Mouse (Mus musculus): ENCODE measurements at regions not wholly inside any gene's neighbourhood (a gene's known extent, or its start where the extent isn't known, plus 50 kb on each side); places are given as distances from the start of the nearest gene placed in this dataset.
A peak's percentile ranks its signal among the peaks of the same experiment; 100 is the strongest.

DNA sequence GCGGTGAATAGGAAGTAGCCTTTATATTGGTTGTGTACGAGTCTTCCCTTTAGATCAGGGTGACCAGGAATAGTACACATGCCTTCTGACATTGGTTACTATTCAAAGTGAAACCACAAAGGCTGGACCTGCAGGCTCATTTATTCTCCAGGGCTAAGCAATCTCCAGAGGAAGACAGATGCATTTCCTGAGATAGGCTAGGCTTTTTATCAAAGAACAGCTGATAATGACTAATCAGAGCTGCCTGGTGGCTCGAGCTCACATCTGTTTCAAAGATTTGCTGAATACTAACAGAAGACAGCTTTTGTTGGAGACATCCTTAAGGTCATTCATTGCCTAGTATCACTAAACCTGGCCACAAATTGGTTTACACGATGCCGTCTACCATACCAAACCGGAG lies 838.1 kb downstream of the Epha4 start:
- WGBS = 67% methylated on average over 6 of the region's 6 CpGs
- ATAC-seq = no peak

DNA sequence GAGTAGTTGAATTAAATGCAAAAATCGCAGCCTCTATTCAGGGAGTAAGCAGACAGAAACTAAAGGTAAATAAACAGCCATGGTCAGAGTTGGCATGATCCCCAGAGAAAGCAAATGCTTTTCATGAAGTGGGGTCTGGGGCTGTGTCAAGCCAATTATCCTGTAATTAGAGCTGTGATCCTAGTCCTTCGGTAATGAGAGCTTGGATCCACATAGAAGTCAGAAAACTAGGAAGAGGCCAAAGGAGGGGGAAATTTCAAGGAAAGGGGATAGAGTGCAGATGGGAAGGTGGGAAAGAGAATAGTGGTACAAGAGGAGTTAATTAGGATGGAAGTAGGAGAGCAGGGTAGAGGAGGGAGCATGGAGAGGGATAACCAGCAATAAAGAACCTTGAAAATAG lies 809.3 kb downstream of the Epha4 start:
- WGBS = 52% methylated on average over 2 of the region's 2 CpGs
- H3K4me1 ChIP-seq (ENCODE audit: control insufficient read depth, insufficient read depth, low read length) = no peaks in the 10 kb centered on the region
- no peaks in the 10 kb centered on the region for H3K9me3 ChIP-seq (replicated peaks; ENCODE audit: control insufficient read depth, low read length, poor library complexity, severe bottlenecking)
- no peaks in the 10 kb centered on the region for H3K27me3 ChIP-seq (ENCODE audit: control insufficient read depth, insufficient read depth, low read depth, low read length)
- H3K4me2 ChIP-seq (ENCODE audit: low read length) = no peak overlapping the region
- H3K9ac ChIP-seq (ENCODE audit: low read depth, low read length) = no peak overlapping the region
- H3K4me3 ChIP-seq (ENCODE audit: low read depth, low read length) = no peak overlapping the region
- ATAC-seq = no peak
- H3K27ac ChIP-seq (ENCODE audit: low read length) = no peak overlapping the region
- H3K36me3 ChIP-seq (ENCODE audit: control insufficient read depth, insufficient read depth, low read length) = no peaks in the 10 kb centered on the region

More for the DNA sequence above, 838.1 kb downstream of the Epha4 start:
- Histone ChIP-seq H3K36me3 (ENCODE audit: control insufficient read depth, insufficient read depth, low read length) (no peaks in the 10 kb centered on the region), H3K9me3 (replicated peaks; ENCODE audit: control insufficient read depth, low read length, poor library complexity, severe bottlenecking) (no peaks in the 10 kb centered on the region), H3K4me3 (ENCODE audit: low read depth, low read length) (no peak overlapping the region), H3K27me3 (ENCODE audit: control insufficient read depth, insufficient read depth, low read depth, low read length) (no peaks in the 10 kb centered on the region), H3K27ac (ENCODE audit: low read length) (no peak overlapping the region), H3K9ac (ENCODE audit: low read depth, low read length) (no peak overlapping the region), H3K4me1 (ENCODE audit: control insufficient read depth, insufficient read depth, low read length) (no peaks in the 10 kb centered on the region), H3K4me2 (ENCODE audit: low read length) (no peak overlapping the region)

DNA sequence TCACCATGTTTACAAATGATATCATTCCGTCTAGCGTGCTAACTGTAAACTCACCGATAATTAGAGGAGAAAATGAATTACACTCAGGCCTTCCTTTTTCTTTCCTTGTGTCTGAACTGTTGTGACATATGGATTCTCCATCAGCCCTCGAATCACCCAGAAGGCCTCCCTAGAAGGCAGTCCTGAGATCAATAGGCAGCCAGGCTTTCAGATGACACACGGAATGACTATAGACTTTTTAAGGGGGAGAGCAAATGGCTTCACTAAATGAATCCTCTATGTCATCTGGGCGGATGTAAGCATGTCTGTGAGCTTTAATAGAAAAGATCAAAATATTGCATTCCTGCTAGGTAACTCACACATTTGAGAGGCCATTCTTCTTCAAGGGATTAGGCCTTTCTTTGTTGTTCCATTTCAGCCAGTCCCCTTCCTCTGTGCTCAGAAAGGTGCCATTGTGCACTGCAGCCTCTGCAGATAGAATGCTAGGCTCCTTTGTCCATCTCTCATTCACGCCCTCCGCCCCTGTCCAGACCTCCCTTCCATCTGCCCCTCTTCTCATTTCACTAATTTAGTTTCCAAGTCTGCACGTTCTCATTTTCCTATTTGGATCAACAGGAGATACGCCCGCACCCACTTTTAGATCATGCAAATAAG lies 797.1 kb downstream of the Epha4 start:
- Histone ChIP-seq H3K4me1 (ENCODE audit: control insufficient read depth, insufficient read depth, low read length) (peaks cover 5% of the 10 kb centered on the region; the same call in 1 of the 2 replicates), H3K9ac (ENCODE audit: low read depth, low read length) (no peak overlapping the region), H3K4me2 (ENCODE audit: low read length) (no peak overlapping the region), H3K36me3 (ENCODE audit: control insufficient read depth, insufficient read depth, low read length) (no peaks in the 10 kb centered on the region), H3K27ac (ENCODE audit: low read length) (peak overlapping the region; percentile 24; the same call in 1 of the 2 replicates), H3K27me3 (ENCODE audit: control insufficient read depth, insufficient read depth, low read depth, low read length) (no peaks in the 10 kb centered on the region), H3K9me3 (replicated peaks; ENCODE audit: control insufficient read depth, low read length, poor library complexity, severe bottlenecking) (no peaks in the 10 kb centered on the region), H3K4me3 (ENCODE audit: low read depth, low read length) (no peak overlapping the region)
- ATAC-seq = peak; percentile 51; the same call in 1 of the 2 replicates
- WGBS = 30% methylated on average over 11 of the region's 11 CpGs

DNA sequence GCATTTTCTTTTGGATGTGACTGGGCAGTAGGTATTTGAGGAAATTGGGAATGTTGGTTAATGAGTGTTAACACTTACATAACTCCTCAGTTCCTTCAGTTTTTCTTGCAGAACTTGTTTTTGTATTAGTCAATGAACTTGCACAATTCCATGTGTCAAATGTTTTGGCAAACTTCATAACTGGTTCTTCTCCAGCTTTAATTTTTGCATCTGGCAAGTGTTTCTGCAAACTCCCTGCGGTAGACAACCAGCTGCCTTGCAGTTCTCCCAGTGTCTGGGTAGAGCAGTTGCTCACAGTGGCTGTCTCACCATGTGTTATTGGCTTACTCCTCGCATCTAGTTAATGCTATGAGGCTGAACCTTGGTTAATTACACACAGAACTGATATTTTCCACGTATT lies 790.4 kb downstream of the Epha4 start:
- no peak overlapping the region for H3K4me3 ChIP-seq (ENCODE audit: low read depth, low read length)
- WGBS = 73% methylated on average over 3 of the region's 3 CpGs
- no peaks in the 10 kb centered on the region for H3K9me3 ChIP-seq (replicated peaks; ENCODE audit: control insufficient read depth, low read length, poor library complexity, severe bottlenecking)
- H3K36me3 ChIP-seq (ENCODE audit: control insufficient read depth, insufficient read depth, low read length) = no peaks in the 10 kb centered on the region
- H3K27me3 ChIP-seq (ENCODE audit: control insufficient read depth, insufficient read depth, low read depth, low read length) = no peaks in the 10 kb centered on the region
- H3K4me1 ChIP-seq (ENCODE audit: control insufficient read depth, insufficient read depth, low read length) = no peaks in the 10 kb centered on the region
- no peak overlapping the region for H3K4me2 ChIP-seq (ENCODE audit: low read length)
- H3K27ac ChIP-seq (ENCODE audit: low read length) = no peak overlapping the region
- no peak overlapping the region for H3K9ac ChIP-seq (ENCODE audit: low read depth, low read length)
- ATAC-seq = no peak

DNA sequence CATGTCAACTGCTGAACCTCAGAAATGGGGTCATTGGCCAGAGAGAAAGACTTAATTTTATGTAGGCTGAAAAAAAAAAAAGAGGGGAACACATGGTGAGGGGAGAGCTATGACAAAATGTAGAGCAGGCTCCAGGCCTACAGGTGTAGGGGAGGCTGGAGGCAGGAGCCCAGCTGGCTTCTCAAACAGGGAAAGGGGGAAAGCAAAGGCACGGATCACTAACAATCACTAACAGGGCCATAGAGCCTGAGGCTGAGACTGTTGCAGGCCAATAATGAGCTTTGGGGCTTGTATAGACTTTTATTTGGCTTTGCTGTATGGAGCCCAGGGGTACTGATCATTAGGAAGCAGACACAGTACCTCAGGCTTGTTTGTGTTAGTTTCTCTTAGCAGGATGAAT lies 777.9 kb downstream of the Epha4 start:
- Histone ChIP-seq H3K9ac (ENCODE audit: low read depth, low read length) (no peak overlapping the region), H3K27me3 (ENCODE audit: control insufficient read depth, insufficient read depth, low read depth, low read length) (no peaks in the 10 kb centered on the region), H3K9me3 (replicated peaks; ENCODE audit: control insufficient read depth, low read length, poor library complexity, severe bottlenecking) (no peaks in the 10 kb centered on the region), H3K4me2 (ENCODE audit: low read length) (no peak overlapping the region), H3K4me1 (ENCODE audit: control insufficient read depth, insufficient read depth, low read length) (no peaks in the 10 kb centered on the region), H3K27ac (ENCODE audit: low read length) (no peak overlapping the region), H3K36me3 (ENCODE audit: control insufficient read depth, insufficient read depth, low read length) (no peaks in the 10 kb centered on the region), H3K4me3 (ENCODE audit: low read depth, low read length) (no peak overlapping the region)
- whole genome bisulfite sequencing = 64% methylated on average over 1 of the region's 1 CpGs
- no peak for ATAC-seq

DNA sequence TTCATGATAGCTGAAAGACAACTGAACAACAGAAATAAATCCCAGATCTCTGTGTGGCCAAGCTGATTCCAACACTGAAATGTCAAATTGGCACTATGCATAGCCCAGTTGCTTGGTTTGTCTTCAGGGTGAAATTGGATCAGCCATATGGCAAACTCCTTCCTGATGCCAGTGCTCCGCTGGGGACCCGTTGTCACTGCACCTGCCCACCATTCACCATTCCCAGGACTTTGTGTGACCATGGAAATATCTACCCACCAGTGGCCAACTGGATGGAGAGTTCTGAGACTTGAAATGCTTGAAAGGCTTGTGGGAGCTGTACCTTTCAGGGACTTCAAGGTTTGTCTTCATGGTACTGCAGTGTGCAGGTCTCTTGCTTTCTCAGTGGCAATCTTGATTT lies 777.2 kb downstream of the Epha4 start:
- H3K27me3 ChIP-seq (ENCODE audit: control insufficient read depth, insufficient read depth, low read depth, low read length) = no peaks in the 10 kb centered on the region
- 86% methylated on average over 2 of the region's 2 CpGs for WGBS
- H3K4me1 ChIP-seq (ENCODE audit: control insufficient read depth, insufficient read depth, low read length) = no peaks in the 10 kb centered on the region
- no peak for ATAC-seq
- no peak overlapping the region for H3K4me2 ChIP-seq (ENCODE audit: low read length)
- H3K27ac ChIP-seq (ENCODE audit: low read length) = no peak overlapping the region
- H3K36me3 ChIP-seq (ENCODE audit: control insufficient read depth, insufficient read depth, low read length) = no peaks in the 10 kb centered on the region
- H3K4me3 ChIP-seq (ENCODE audit: low read depth, low read length) = no peak overlapping the region
- H3K9me3 ChIP-seq (replicated peaks; ENCODE audit: control insufficient read depth, low read length, poor library complexity, severe bottlenecking) = no peaks in the 10 kb centered on the region
- no peak overlapping the region for H3K9ac ChIP-seq (ENCODE audit: low read depth, low read length)

DNA sequence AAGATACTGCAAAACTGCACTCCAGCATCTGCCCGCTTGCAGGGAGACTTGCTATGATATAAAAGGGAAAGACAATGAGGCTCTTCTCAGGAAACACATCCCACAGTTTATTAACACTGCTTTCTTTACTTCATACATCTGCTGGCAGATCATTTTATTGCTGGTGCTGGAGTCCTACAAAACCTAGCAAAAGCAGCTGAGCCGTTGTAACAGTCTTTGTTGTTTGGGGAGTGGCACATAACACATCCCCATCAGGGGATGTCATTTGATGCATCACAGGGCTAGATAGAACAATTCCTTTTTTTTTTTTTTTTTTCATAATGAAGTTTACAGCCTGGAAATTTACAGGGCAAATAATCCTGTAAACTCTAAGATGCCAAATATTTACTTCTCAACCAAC lies 742.2 kb downstream of the Epha4 start:
- Histone ChIP-seq H3K9me3 (replicated peaks; ENCODE audit: control insufficient read depth, low read length, poor library complexity, severe bottlenecking) (no peaks in the 10 kb centered on the region), H3K27me3 (ENCODE audit: control insufficient read depth, insufficient read depth, low read depth, low read length) (no peaks in the 10 kb centered on the region), H3K4me2 (ENCODE audit: low read length) (no peak overlapping the region), H3K4me3 (ENCODE audit: low read depth, low read length) (no peak overlapping the region), H3K4me1 (ENCODE audit: control insufficient read depth, insufficient read depth, low read length) (no peaks in the 10 kb centered on the region), H3K36me3 (ENCODE audit: control insufficient read depth, insufficient read depth, low read length) (no peaks in the 10 kb centered on the region), H3K9ac (ENCODE audit: low read depth, low read length) (no peak overlapping the region), H3K27ac (ENCODE audit: low read length) (no peak overlapping the region)
- ATAC-seq = no peak
- 94% methylated on average over 2 of the region's 2 CpGs for WGBS

DNA sequence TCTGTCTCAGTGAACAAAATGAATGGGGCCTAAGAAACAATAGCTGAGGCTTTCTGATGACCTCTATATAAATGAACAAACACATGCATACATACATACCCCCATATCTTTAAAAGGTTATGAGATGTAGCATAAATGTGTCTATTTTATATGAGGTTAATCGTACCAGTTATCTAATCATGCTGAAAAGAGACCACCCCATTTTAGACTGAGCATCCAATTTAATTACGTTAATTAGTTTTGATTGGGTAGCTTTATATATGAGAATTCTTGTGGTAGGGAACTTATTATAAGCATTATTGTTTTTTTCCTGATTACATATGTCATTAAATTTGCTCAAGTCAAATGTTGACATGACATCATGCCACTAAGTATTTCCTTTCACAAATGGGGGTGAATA lies 728.0 kb downstream of the Epha4 start:
- no peak overlapping the region for H3K4me3 ChIP-seq (ENCODE audit: low read depth, low read length)
- H3K4me1 ChIP-seq (ENCODE audit: control insufficient read depth, insufficient read depth, low read length) = no peaks in the 10 kb centered on the region
- no peak for ATAC-seq
- no peak overlapping the region for H3K9ac ChIP-seq (ENCODE audit: low read depth, low read length)
- H3K4me2 ChIP-seq (ENCODE audit: low read length) = no peak overlapping the region
- no peaks in the 10 kb centered on the region for H3K36me3 ChIP-seq (ENCODE audit: control insufficient read depth, insufficient read depth, low read length)
- no peak overlapping the region for H3K27ac ChIP-seq (ENCODE audit: low read length)
- H3K27me3 ChIP-seq (ENCODE audit: control insufficient read depth, insufficient read depth, low read depth, low read length) = no peaks in the 10 kb centered on the region
- WGBS = 94% methylated on average over 2 of the region's 2 CpGs
- no peaks in the 10 kb centered on the region for H3K9me3 ChIP-seq (replicated peaks; ENCODE audit: control insufficient read depth, low read length, poor library complexity, severe bottlenecking)

DNA sequence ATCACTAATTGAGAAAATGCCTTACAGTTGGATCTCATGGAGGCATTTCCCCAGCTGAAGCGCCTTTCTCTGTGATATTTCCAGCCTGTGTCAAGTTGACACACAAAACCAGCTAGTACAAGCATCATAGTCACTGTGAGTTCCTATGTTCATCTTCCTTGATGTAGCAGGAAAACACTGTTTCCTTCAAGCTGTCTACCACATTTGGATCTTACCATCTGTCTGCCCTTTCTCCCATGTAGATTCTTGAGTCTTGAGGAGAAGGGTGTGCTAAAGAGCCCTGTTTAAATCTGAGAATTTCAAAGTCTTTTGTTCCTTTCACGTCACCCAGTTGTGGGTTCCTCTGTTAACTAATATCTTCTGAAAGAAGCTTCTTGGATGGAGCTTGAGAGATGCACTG lies 721.5 kb downstream of the Epha4 start:
- no peaks in the 10 kb centered on the region for H3K27me3 ChIP-seq (ENCODE audit: control insufficient read depth, insufficient read depth, low read depth, low read length)
- H3K4me1 ChIP-seq (ENCODE audit: control insufficient read depth, insufficient read depth, low read length) = no peaks in the 10 kb centered on the region
- ATAC-seq = no peak
- H3K9me3 ChIP-seq (replicated peaks; ENCODE audit: control insufficient read depth, low read length, poor library complexity, severe bottlenecking) = no peaks in the 10 kb centered on the region
- no peak overlapping the region for H3K4me3 ChIP-seq (ENCODE audit: low read depth, low read length)
- H3K9ac ChIP-seq (ENCODE audit: low read depth, low read length) = no peak overlapping the region
- H3K27ac ChIP-seq (ENCODE audit: low read length) = no peak overlapping the region
- no peak overlapping the region for H3K4me2 ChIP-seq (ENCODE audit: low read length)
- 90% methylated on average over 2 of the region's 2 CpGs for WGBS
- no peaks in the 10 kb centered on the region for H3K36me3 ChIP-seq (ENCODE audit: control insufficient read depth, insufficient read depth, low read length)
